ENCODE assay signal across 11 mouse cellular contexts in the genomic region with DNA sequence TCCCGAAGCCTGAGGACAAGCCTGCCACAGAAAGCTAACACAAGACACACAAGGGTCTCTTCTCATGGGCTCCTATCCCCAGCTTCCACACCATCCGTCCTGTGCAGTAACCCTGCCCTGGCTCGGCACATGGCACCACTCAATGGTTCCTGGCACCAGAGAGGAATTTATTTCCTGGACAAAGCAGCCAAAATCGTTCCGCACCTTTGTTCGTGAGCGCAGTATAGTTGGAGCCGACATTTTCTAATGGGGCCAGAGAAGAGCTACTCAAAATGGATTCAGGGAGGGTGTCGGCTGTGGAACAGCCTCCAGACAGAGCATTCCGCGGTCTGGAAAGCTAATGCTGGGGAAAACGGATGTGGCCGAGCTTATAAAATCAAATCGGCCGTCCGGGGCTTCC. TPM values are rescaled to one million over a fixed set of nuclear protein-coding genes. Genes with fewer than 3 reads are reported as not detected.
DNase-seq lines count a peak whose midpoint lies in the region; ATAC-seq and TF ChIP-seq lines count a peak whose summit lies in the region.
"Had no signal": no experiment of that assay in that cellular context is flagged by ENCODE, and none has a peak within 500 bp of the region (broad histone marks: within the 10 kb centered on the region; RNA-seq: fewer than 3 reads in every experiment).

No protein-coding gene starts in this region.

- no peak overlapping the region for H3K9ac ChIP-seq in hindbrain, embryonic 15.5 days
- no peak overlapping the region for H3K9ac ChIP-seq in hindbrain, embryonic 11.5 days (ENCODE audit: low read depth, low read length)
- H3K9ac ChIP-seq in forebrain, embryonic 15.5 days (replicated peaks), result peak overlapping the region; percentile 26; the same call in 1 of the 2 replicates
- H3K9ac ChIP-seq: neural tube, embryonic 12.5 days had no signal

- H3K4me1 ChIP-seq in cerebellum, adult 2 months (ENCODE audit: control insufficient read depth, insufficient read depth, low read length), result peaks cover 72% of the 10 kb centered on the region
- peaks cover 45% of the 10 kb centered on the region for H3K4me1 ChIP-seq in hindbrain, embryonic 15.5 days (replicated peaks)
- H3K4me1 ChIP-seq in hindbrain, embryonic 11.5 days (replicated peaks; ENCODE audit: control insufficient read depth, insufficient read depth, low read length), result peaks cover 11% of the 10 kb centered on the region; the same call in 1 of the 2 replicates
- peaks cover 85% of the 10 kb centered on the region for H3K4me1 ChIP-seq in forebrain, embryonic 15.5 days

- TF ChIP-seq CTCF in cerebellum, adult 2 months (IDR thresholded peaks at IDR 0.05; ENCODE audit: borderline replicate concordance, insufficient read depth, low read depth, low read length), result no peak

- 12% methylated on average over 16 of the region's 16 CpGs for WGBS in cerebellum, adult 2 months
- 66% methylated on average over 16 of the region's 16 CpGs for WGBS in hindbrain, embryonic 15.5 days
- WGBS in hindbrain, embryonic 11.5 days, result 76% methylated on average over 16 of the region's 16 CpGs
- WGBS in forebrain, embryonic 15.5 days, result 39% methylated on average over 16 of the region's 16 CpGs

- DNase-seq in cerebellum, adult 2 months, result peak in 1 of 2 experiments; percentile 71
- no peak for DNase-seq in cerebellum, adult 8-10 months
- no peak for DNase-seq in hindbrain, embryonic 11.5 days (ENCODE audit: low spot score)
- DNase-seq in frontal cortex, postnatal 14 days (ENCODE audit: low spot score in 2 of 2), result no peak
- DNase-seq in right cerebral cortex, postnatal 10 days (ENCODE audit: low spot score in 2 of 2), result no peak
- DNase-seq: kidney, postnatal 36 days had no signal

- H3K4me2 ChIP-seq in hindbrain, embryonic 15.5 days, result 0 out of 2 replicates have a peak overlapping the region, but pooled peaks have one; percentile 1
- H3K4me2 ChIP-seq in hindbrain, embryonic 11.5 days (replicated peaks; ENCODE audit: low read depth, low read length), result no peak overlapping the region
- H3K4me2 ChIP-seq in forebrain, embryonic 15.5 days (replicated peaks), result peak overlapping the region; percentile 29
- H3K4me2 ChIP-seq in myocyte (ENCODE audit: low read depth), result peak overlapping the region; percentile 68
- H3K4me2 ChIP-seq: neural tube, embryonic 12.5 days had no signal

- no peak overlapping the region for H3K4me3 ChIP-seq in cerebellum, adult 2 months (replicated peaks; ENCODE audit: insufficient read depth, low read depth, low read length)
- H3K4me3 ChIP-seq in hindbrain, embryonic 15.5 days, result no peak overlapping the region
- no peak overlapping the region for H3K4me3 ChIP-seq in hindbrain, embryonic 11.5 days (ENCODE audit: low read depth, low read length)
- no peak overlapping the region for H3K4me3 ChIP-seq in forebrain, embryonic 15.5 days
- H3K4me3 ChIP-seq in myocyte, result no peak overlapping the region
- H3K4me3 ChIP-seq: erythroblast, embryonic 14.5 days; neural tube, embryonic 12.5 days had no signal

- TF ChIP-seq POLR2A in cerebellum, adult 2 months (IDR thresholded peaks at IDR 0.05; ENCODE audit: borderline replicate concordance, insufficient read depth, low read length), result no peak
- TF ChIP-seq POLR2A in myocyte (IDR thresholded peaks at IDR 0.05; ENCODE audit: insufficient read length, low read depth), result no peak

- no peak for ATAC-seq in hindbrain, embryonic 15.5 days (ENCODE audit: low FRiP score, low read depth)
- ATAC-seq in hindbrain, embryonic 11.5 days (ENCODE audit: low FRiP score), result no peak
- no peak for ATAC-seq in forebrain, embryonic 15.5 days (replicated peaks)

- no peaks in the 10 kb centered on the region for H3K36me3 ChIP-seq in hindbrain, embryonic 15.5 days
- no peaks in the 10 kb centered on the region for H3K36me3 ChIP-seq in hindbrain, embryonic 11.5 days (ENCODE audit: control insufficient read depth, insufficient read depth, low read length)
- no peaks in the 10 kb centered on the region for H3K36me3 ChIP-seq in forebrain, embryonic 15.5 days
- H3K36me3 ChIP-seq in myocyte (ENCODE audit: control insufficient read depth, insufficient read depth), result no peaks in the 10 kb centered on the region
- H3K36me3 ChIP-seq: neural tube, embryonic 12.5 days had no signal

- H3K27me3 ChIP-seq in cerebellum, adult 2 months (ENCODE audit: control insufficient read depth, insufficient read depth, low read length), result no peaks in the 10 kb centered on the region
- H3K27me3 ChIP-seq in hindbrain, embryonic 15.5 days, result peaks cover 59% of the 10 kb centered on the region
- H3K27me3 ChIP-seq in hindbrain, embryonic 11.5 days (ENCODE audit: control insufficient read depth, insufficient read depth, low read length), result peaks cover 96% of the 10 kb centered on the region
- no peaks in the 10 kb centered on the region for H3K27me3 ChIP-seq in forebrain, embryonic 15.5 days
- no peaks in the 10 kb centered on the region for H3K27me3 ChIP-seq in myocyte (ENCODE audit: control insufficient read depth, insufficient read depth, insufficient read length)

- H3ac ChIP-seq in myocyte (ENCODE audit: control insufficient read depth, insufficient read length), result no peak overlapping the region

- H3K27ac ChIP-seq in cerebellum, adult 2 months (ENCODE audit: insufficient read depth, low read length), result peak overlapping the region; percentile 85
- peak overlapping the region; percentile 50 for H3K27ac ChIP-seq in hindbrain, embryonic 15.5 days (replicated peaks)
- no peak overlapping the region for H3K27ac ChIP-seq in hindbrain, embryonic 11.5 days (ENCODE audit: low read depth, low read length)
- H3K27ac ChIP-seq in forebrain, embryonic 15.5 days (replicated peaks), result peak overlapping the region; percentile 78
- H3K27ac ChIP-seq: neural tube, embryonic 12.5 days had no signal

- H3K9me3 ChIP-seq in hindbrain, embryonic 15.5 days, result no peaks in the 10 kb centered on the region
- no peaks in the 10 kb centered on the region for H3K9me3 ChIP-seq in hindbrain, embryonic 11.5 days (ENCODE audit: control insufficient read depth, low read length)
- no peaks in the 10 kb centered on the region for H3K9me3 ChIP-seq in forebrain, embryonic 15.5 days
- H3K9me3 ChIP-seq: neural tube, embryonic 12.5 days had no signal

- peaks cover 36% of the 10 kb centered on the region for H3K79me2 ChIP-seq in myocyte (ENCODE audit: control insufficient read depth, insufficient read depth)

TF ChIP-seq in myocyte, 11 proteins besides CTCF, POLR2A, EP300 and RAD21:
- no peak for TF ChIP-seq REST (IDR thresholded peaks at IDR 0.05; ENCODE audit: insufficient read depth, insufficient read length)
- TF ChIP-seq POLR2AphosphoS2 (IDR thresholded peaks at IDR 0.05; ENCODE audit: insufficient read length, low read depth), result no peak
- TF ChIP-seq MAX (IDR thresholded peaks at IDR 0.05; ENCODE audit: low read depth), result no peak
- TF ChIP-seq E2F4 (IDR thresholded peaks at IDR 0.05; ENCODE audit: insufficient read depth), result no peak
- no peak for TF ChIP-seq MYOG (IDR thresholded peaks at IDR 0.05; ENCODE audit: control insufficient read depth in 1 of 3, insufficient read depth in 1 of 3, insufficient read length in 2 of 3, low read depth in 2 of 3)
- no peak for TF ChIP-seq MYOD1 (IDR thresholded peaks at IDR 0.05; ENCODE audit: control insufficient read depth in 1 of 3, insufficient read length in 2 of 3, low read depth in 2 of 3)
- no peak for TF ChIP-seq USF1 (IDR thresholded peaks at IDR 0.05; ENCODE audit: low read depth)
- no peak for TF ChIP-seq TCF12 (IDR thresholded peaks at IDR 0.05; ENCODE audit: insufficient read depth, poor library complexity, severe bottlenecking)
- TF ChIP-seq TCF3 (IDR thresholded peaks at IDR 0.05; ENCODE audit: insufficient read length, low read depth), result no peak
- no peak for TF ChIP-seq SRF (IDR thresholded peaks at IDR 0.05; ENCODE audit: control insufficient read depth, insufficient read length, low read depth)
- TF ChIP-seq CEBPB (IDR thresholded peaks at IDR 0.05; ENCODE audit: insufficient read depth, poor library complexity, severe bottlenecking), result no peak

RNA-seq across cellular contexts. Expression of gene G430095P16Rik, which starts 26.7 kb away (rescaled TPM):
- polyA plus RNA-seq in cerebellum, adult 2 months (2012; rRNA removed), result 0.27 and 0.33 TPM in 2 replicates
- 1.2 and 1.7 TPM in 2 replicates for polyA plus RNA-seq in hindbrain, embryonic 15.5 days (2015; fragmentation: Nextera tagmentation; extraction: Ambion mirVana)
- polyA plus RNA-seq in hindbrain, embryonic 11.5 days (2014; fragmentation: Nextera tagmentation; extraction: Ambion mirVana), result 2.3 and 2.9 TPM in 2 replicates
- 2.7 TPM in 2 replicates for polyA plus RNA-seq in forebrain, embryonic 15.5 days (2015; fragmentation: Nextera tagmentation; extraction: Ambion mirVana)
- 9.4 TPM for polyA plus RNA-seq in myocyte (2012; fragmentation: generic; extraction: Trizol)

RNA-seq across cellular contexts. Expression of gene Lyl1, which starts 48.3 kb away (rescaled TPM):
- 1.7 TPM in 2 replicates for polyA plus RNA-seq in cerebellum, adult 2 months (2012; rRNA removed)
- 3.1 and 3.6 TPM in 2 replicates for polyA plus RNA-seq in hindbrain, embryonic 15.5 days (2015; fragmentation: Nextera tagmentation; extraction: Ambion mirVana)
- polyA plus RNA-seq in hindbrain, embryonic 11.5 days (2014; fragmentation: Nextera tagmentation; extraction: Ambion mirVana), result 5.3 and 5.4 TPM in 2 replicates
- polyA plus RNA-seq in forebrain, embryonic 15.5 days (2015; fragmentation: Nextera tagmentation; extraction: Ambion mirVana), result 2.1 and 2.5 TPM in 2 replicates
- not detected for polyA plus RNA-seq in myocyte (2012; fragmentation: generic; extraction: Trizol)

RNA-seq across cellular contexts. Expression of gene Nfix, which starts 50.6 kb away (rescaled TPM):
- 98.5 and 105 TPM in 2 replicates for polyA plus RNA-seq in cerebellum, adult 2 months (2012; rRNA removed)
- polyA plus RNA-seq in hindbrain, embryonic 15.5 days (2015; fragmentation: Nextera tagmentation; extraction: Ambion mirVana), result 71.2 and 87.6 TPM in 2 replicates
- polyA plus RNA-seq in hindbrain, embryonic 11.5 days (2014; fragmentation: Nextera tagmentation; extraction: Ambion mirVana), result 2.4 and 3.0 TPM in 2 replicates
- 413 and 445 TPM in 2 replicates for polyA plus RNA-seq in forebrain, embryonic 15.5 days (2015; fragmentation: Nextera tagmentation; extraction: Ambion mirVana)
- 65.7 TPM for polyA plus RNA-seq in myocyte (2012; fragmentation: generic; extraction: Trizol)

Comparison
In these comparisons a context has a peak if more than half of its experiments do, and no peak if none do; other contexts are left out.
1. RNA of gene Nfix, which starts 50.6 kb away (polyA plus RNA-seq): 413 to 445 TPM in forebrain, embryonic 15.5 days, 98.5 to 105 TPM in cerebellum, adult 2 months, 71.2 to 87.6 TPM in hindbrain, embryonic 15.5 days and 65.7 TPM in myocyte (single experiment); 2.4 to 3.0 TPM in hindbrain, embryonic 11.5 days; every median in the first group is over 10 times any median in the second.